Mouse (Mus musculus) kidney, adult 9 months (tissue): ENCODE data around the gene Olfr679.
"Not testable (repeated sequence)": the region's sequence is repeated elsewhere in the genome, so short reads cannot be mapped to it uniquely, and the experiment has no call there.

Experiments used
- DNase-seq: peaks from one replicate; pipeline ENCODE4 v3.0.0; 2022

Gene Olfr679

DNA sequence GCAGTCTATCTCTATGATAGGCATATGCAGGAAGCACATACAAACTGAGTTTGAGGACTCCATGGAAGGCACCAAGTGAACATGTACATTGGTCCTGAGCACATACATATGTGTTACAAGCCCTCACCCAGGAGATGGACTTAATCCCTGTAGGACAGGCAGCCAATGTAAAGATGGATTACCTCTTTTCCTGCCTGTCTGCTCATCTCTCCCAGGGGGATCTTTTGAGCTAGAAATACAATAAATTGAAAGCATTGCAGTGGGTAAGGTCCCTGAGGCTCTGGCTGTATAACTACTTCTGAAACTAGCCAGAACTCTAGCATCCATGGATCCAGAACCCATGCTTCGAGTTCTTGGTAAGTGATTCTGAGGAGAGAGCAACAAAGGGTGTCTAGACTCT lies at the start of gene Olfr679:
Olfr679 (plus strand) TSS at position 301 of the 400 bp plus-strand sequence.
- DNase-seq, result no peak

DNA sequence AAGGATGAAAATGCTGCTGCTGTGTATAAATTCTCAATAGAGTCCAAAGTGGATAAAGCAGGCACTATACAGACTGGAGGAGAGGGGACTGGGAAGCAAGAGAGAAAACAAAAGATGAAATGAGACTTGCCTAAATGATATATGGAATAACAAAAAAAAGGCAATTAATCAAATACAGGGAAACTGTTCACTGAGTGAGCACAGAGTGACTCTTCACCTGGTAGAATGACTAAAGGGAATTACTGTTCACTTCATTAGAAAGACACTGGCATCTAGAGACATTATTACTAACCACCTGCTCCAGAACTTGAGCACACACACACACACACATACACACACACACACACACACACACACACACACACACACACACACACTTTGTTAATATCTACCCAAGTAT lies 48.6 kb upstream of the Olfr679 start, which contains the start of gene Olfr676:
Olfr676 (plus strand) TSS at position 301 of the 400 bp plus-strand sequence.
- DNase-seq, result no peak

DNA sequence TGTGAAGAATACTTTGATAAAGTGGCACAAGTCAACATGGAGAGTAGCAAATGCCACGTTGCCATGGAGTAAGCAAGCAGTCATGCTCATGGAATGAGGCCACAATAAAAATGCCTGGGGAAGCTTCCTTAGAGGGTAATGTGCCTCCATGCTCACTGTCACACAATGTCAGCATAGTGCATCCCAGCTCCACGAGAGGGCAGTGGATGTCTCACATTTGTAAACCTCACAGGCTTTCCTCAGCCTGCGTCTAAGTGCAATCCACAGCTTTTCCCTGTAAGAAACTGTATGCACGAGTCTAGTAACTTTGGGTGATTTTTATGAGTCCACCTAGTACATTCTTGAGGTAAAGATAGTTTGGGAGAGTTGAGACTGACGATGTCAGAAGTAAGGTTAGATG lies 47.2 kb upstream of the Olfr679 start:
- not testable (repeated sequence) for DNase-seq

DNA sequence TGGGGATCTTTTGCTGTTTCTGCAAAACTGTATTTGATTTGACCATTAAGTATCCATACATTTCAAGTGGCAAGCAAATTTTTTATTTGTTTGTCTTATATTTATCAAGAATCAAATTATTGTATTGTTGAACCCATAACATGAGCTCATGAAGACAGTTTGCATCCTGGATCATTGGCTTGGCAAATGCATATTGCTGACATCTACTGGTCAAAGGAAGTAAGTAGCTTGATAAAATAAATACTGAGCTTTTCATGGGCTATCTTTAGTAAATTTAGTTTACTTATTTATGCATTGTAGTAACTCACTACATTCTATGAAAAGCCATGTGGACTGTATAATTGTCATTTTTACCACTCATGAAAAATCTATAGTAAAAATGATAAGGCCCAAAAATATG lies 22.1 kb upstream of the Olfr679 start:
- no peak for DNase-seq

DNA sequence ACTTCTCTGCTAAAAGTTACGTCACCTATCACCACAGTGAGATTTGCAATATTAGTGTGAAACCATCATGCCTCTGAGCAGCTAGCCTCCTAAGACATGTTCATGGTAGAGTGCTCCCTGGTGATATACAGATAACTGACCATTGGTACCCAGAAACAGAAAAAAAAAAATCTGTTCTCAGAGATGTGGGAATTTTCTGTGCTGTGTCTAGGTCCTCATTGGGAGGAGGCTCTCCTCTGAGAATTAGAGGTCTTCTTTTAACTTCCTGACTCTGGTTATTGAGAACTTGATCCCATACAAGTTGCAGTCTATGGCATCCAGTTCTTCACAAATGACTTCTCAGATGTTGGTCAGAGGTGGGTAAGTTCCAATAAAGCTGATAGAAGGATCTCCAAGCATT lies 16.8 kb upstream of the Olfr679 start, which contains the start of gene Olfr678:
Olfr678 (plus strand) TSS at position 301 of the 400 bp plus-strand sequence.
- DNase-seq, result no peak

DNA sequence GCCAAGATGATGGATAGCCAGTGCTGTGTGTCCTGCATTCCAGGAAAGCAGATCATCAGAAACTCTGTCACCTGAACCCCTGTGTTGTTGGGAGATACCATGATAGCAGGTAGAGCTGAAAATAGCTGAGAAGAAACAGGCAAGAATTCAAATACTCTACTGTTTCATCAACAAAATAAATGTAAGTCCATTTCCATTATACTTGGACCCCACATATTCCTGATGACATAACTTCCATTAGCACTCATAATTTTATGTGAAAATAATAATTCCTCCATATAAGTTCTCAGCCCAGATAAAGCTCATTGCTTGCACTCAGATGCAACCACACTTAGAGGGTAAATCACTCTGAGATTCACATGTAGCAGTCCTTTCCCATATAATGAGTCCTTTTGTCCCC lies 11.7 kb downstream of the Olfr679 start, which contains the start of gene Olfr680-ps1:
Olfr680-ps1 (minus strand) TSS at position 101 of the 400 bp plus-strand sequence.
- not testable (repeated sequence) for DNase-seq

DNA sequence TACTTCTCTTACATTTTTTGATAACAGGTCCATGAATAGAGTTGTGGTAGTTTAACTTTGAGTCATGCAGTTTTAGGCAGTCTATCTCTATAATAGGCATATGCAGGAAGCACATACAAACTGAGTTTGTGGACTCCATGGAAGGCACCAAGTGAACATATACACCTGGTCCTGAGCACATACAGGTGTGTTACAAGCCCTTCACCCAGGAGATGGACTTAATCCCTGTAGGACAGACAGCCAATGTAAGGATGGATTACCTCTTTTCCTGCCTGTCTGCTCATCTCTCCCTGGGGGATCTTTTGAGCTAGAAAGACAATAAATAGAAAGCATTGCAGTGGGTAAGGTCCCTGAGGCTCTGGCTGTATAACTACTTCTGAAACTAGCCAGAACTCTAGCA lies 35.5 kb downstream of the Olfr679 start, which contains the start of gene Olfr681:
Olfr681 (plus strand) TSS at position 301 of the 400 bp plus-strand sequence.
- no peak for DNase-seq
